Mouse (Mus musculus): ENCODE measurements around the gene 4921517D22Rik. TPM values are rescaled to one million over a fixed set of nuclear protein-coding genes. Genes with fewer than 3 reads are reported as not detected.

4921517D22Rik gene
- polyA plus RNA-seq, 1 experiment from 2014 or later, result not detected

GRCm38 (mm10) chr13:59674215-59674614 is 19.7 kb downstream of the 4921517D22Rik start:
- 6% methylated on average over 3 of the region's 3 CpGs for WGBS
- Histone ChIP-seq H3K4me3 (peak overlapping the region; percentile 71), H3K36me3 (no peaks in the 10 kb centered on the region), H3K4me1 (peaks cover 21% of the 10 kb centered on the region), H3K4me2 (peak overlapping the region; percentile 79), H3K9me3 (no peaks in the 10 kb centered on the region), H3K27me3 (no peaks in the 10 kb centered on the region), H3K9ac (peak overlapping the region; percentile 83), H3K27ac (0 out of 2 replicates have a peak overlapping the region, but pooled peaks have one; percentile 28)
- no peak for ATAC-seq (ENCODE audit: insufficient number of reproducible peaks, insufficient read depth, low FRiP score, low TSS enrichment, low read depth)

GRCm38 (mm10) chr13:59673597-59673996 is 20.3 kb downstream of the 4921517D22Rik start:
- no peak for ATAC-seq (ENCODE audit: insufficient number of reproducible peaks, insufficient read depth, low FRiP score, low TSS enrichment, low read depth)
- Histone ChIP-seq H3K9me3 (no peaks in the 10 kb centered on the region), H3K27me3 (no peaks in the 10 kb centered on the region), H3K36me3 (no peaks in the 10 kb centered on the region), H3K27ac (no peak overlapping the region), H3K9ac (no peak overlapping the region; the same call in 1 of the 2 replicates), H3K4me2 (peak overlapping the region; percentile 79), H3K4me3 (no peak overlapping the region), H3K4me1 (peaks cover 21% of the 10 kb centered on the region)
- WGBS, result 33% methylated on average over 7 of the region's 7 CpGs

- H3K9me3 ChIP-seq, result no peaks in the 10 kb centered on the region
- H3K4me1 ChIP-seq, result peaks cover 24% of the 10 kb centered on the region
- WGBS, result 48% methylated on average over 6 of the region's 6 CpGs
- H3K9ac ChIP-seq, result no peak overlapping the region
- no peak overlapping the region for H3K4me2 ChIP-seq
- no peak overlapping the region for H3K4me3 ChIP-seq
- no peaks in the 10 kb centered on the region for H3K27me3 ChIP-seq
- no peaks in the 10 kb centered on the region for H3K36me3 ChIP-seq
- H3K27ac ChIP-seq, result no peak overlapping the region
- no peak for ATAC-seq (ENCODE audit: insufficient number of reproducible peaks, insufficient read depth, low FRiP score, low TSS enrichment, low read depth)
These were observed 21.7 kb downstream of the 4921517D22Rik start for GRCm38 (mm10) chr13:59672248-59672647.

DNA sequence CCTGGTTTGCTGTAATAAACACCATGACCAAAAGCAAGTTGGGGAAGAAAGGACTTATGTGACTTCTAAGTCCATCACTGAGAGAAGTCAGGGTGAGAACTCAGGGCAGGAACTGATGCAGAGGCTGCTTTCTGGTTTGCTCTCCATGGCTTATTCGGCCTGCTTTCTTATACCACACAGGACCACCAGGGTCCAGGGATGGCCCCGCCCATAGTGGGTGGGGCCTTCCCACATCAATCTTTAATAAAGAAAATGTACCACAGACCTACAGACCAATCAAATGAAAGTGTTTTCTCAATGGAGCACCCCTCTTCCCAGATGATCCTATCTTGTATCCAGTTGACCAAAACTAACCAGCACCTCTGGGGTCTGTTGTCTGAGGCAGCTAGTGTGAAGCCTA is 22.4 kb downstream of the 4921517D22Rik start:
- no peak overlapping the region for H3K4me2 ChIP-seq
- H3K4me1 ChIP-seq, result peaks cover 24% of the 10 kb centered on the region
- no peaks in the 10 kb centered on the region for H3K27me3 ChIP-seq
- H3K9ac ChIP-seq, result no peak overlapping the region
- no peak overlapping the region for H3K4me3 ChIP-seq
- H3K36me3 ChIP-seq, result 0 out of 2 replicates have a peak, but pooled peaks cover 1% of the 10 kb centered on the region
- no peak for ATAC-seq (ENCODE audit: insufficient number of reproducible peaks, insufficient read depth, low FRiP score, low TSS enrichment, low read depth)
- WGBS, result 69% methylated on average over 2 of the region's 2 CpGs
- H3K27ac ChIP-seq, result no peak overlapping the region
- H3K9me3 ChIP-seq, result no peaks in the 10 kb centered on the region

- Histone ChIP-seq H3K36me3 (peaks cover 11% of the 10 kb centered on the region; the same call in 1 of the 2 replicates), H3K4me3 (no peak overlapping the region), H3K27me3 (no peaks in the 10 kb centered on the region), H3K9me3 (no peaks in the 10 kb centered on the region), H3K4me1 (peaks cover 24% of the 10 kb centered on the region), H3K4me2 (no peak overlapping the region), H3K27ac (no peak overlapping the region), H3K9ac (no peak overlapping the region)
- no peak for ATAC-seq (ENCODE audit: insufficient number of reproducible peaks, insufficient read depth, low FRiP score, low TSS enrichment, low read depth)
- 84% methylated on average over 10 of the region's 10 CpGs for WGBS
These were observed 24.0 kb downstream of the 4921517D22Rik start for GRCm38 (mm10) chr13:59669946-59670345.

DNA sequence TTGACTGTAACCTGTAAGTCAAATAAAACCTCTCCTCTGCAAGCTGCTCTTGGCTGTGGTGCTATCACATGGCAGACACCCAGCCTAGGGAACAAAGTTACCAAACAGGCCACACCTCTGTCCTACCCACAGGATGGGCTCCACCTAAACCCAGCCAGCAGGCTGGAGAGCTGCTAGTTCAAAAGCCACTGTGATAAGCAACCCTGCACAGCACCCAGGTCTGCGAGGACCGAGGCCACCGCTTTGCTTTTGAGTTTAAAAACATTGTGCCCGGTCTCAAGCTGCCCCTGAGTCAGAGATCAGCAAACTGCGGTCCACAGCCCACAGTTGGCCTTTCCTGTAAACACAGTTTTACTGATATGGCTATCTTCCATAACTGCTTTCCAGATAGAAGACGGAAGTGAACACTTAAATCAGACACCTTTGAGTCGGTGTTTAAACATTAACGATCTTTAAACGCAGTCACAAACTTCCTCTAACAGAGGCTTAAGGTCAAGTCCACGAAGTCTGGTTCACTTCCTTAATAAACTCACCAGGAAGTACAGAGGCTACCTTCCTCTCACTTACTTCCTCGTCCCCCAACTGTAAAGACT is 25.3 kb downstream of the 4921517D22Rik start:
- ATAC-seq (ENCODE audit: insufficient number of reproducible peaks, insufficient read depth, low FRiP score, low TSS enrichment, low read depth), result no peak
- 0 out of 2 replicates have a peak overlapping the region, but pooled peaks have one; percentile 5 for H3K27ac ChIP-seq
- H3K4me3 ChIP-seq, result no peak overlapping the region
- no peaks in the 10 kb centered on the region for H3K9me3 ChIP-seq
- no peak overlapping the region for H3K9ac ChIP-seq
- no peak overlapping the region for H3K4me2 ChIP-seq
- H3K27me3 ChIP-seq, result no peaks in the 10 kb centered on the region
- peaks cover 25% of the 10 kb centered on the region for H3K36me3 ChIP-seq
- H3K4me1 ChIP-seq, result peaks cover 18% of the 10 kb centered on the region
- 82% methylated on average over 11 of the region's 11 CpGs for WGBS

DNA sequence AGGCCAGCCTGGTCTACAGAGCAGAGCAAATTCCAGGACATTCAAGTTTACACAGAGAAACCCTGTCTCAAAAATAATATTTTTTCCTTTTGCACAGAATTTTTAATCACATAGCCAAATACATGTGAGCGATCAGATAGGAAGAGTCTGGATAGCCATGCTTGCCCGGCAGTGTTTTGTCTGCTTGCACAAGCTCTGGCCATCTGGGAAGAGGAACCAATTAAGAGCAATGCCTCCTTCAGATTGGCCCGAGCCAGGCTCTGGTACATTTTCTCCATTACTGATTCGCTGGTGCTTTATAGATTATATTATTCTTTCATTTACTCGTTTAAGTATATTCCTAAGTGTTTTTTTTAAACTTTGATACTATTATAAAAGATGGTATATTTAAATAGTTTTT is 26.1 kb downstream of the 4921517D22Rik start:
- Histone ChIP-seq H3K27me3 (no peaks in the 10 kb centered on the region), H3K36me3 (peaks cover 30% of the 10 kb centered on the region), H3K9ac (no peak overlapping the region), H3K27ac (no peak overlapping the region), H3K9me3 (no peaks in the 10 kb centered on the region), H3K4me1 (peaks cover 12% of the 10 kb centered on the region; the same call in 1 of the 2 replicates), H3K4me2 (no peak overlapping the region), H3K4me3 (no peak overlapping the region)
- WGBS, result 84% methylated on average over 5 of the region's 5 CpGs
- ATAC-seq (ENCODE audit: insufficient number of reproducible peaks, insufficient read depth, low FRiP score, low TSS enrichment, low read depth), result no peak

DNA sequence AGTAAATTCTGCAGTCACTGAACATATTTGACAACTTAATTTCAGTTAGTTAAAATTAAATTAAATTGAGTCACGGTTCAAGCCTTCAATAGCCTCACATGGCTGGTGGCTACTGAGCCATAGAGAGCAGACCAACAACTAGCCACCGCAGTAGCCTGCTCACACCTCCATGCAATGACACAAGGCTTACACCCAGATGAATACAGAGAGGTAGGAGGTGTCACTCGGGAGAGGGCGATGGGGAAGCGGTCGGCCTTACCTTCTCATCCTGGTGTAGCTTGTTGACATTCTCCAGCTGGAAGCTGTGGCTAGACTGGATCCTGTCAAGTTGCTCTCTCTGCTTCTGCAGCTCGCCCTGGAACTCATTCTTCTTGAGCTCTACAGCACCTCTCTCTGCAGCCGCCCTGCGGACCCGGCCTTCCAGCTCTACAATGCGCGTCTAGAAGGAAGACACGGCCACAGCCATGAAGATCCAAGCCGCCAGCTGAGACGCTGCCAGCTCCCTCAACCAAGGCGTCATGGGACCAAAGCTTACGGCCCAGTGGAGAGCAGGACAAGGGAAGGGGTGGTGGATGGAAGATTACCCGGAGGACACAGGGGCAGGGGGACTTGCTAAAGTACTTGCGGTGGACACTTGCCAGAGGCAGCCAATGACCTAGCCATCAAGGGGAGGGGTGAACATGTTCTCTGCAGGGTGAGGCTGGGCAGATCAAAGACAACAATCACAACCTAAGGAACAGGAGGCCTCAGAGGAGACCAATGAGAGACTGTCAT is 29.8 kb downstream of the 4921517D22Rik start:
- H3K4me3 ChIP-seq, result no peak overlapping the region
- WGBS, result 93% methylated on average over 19 of the region's 19 CpGs
- H3K4me1 ChIP-seq, result peaks cover 4% of the 10 kb centered on the region; the same call in 1 of the 2 replicates
- no peaks in the 10 kb centered on the region for H3K9me3 ChIP-seq
- H3K4me2 ChIP-seq, result no peak overlapping the region
- no peak overlapping the region for H3K27ac ChIP-seq
- no peak overlapping the region for H3K9ac ChIP-seq
- H3K36me3 ChIP-seq, result peaks cover 45% of the 10 kb centered on the region
- ATAC-seq (ENCODE audit: insufficient number of reproducible peaks, insufficient read depth, low FRiP score, low TSS enrichment, low read depth), result no peak
- H3K27me3 ChIP-seq, result no peaks in the 10 kb centered on the region

DNA sequence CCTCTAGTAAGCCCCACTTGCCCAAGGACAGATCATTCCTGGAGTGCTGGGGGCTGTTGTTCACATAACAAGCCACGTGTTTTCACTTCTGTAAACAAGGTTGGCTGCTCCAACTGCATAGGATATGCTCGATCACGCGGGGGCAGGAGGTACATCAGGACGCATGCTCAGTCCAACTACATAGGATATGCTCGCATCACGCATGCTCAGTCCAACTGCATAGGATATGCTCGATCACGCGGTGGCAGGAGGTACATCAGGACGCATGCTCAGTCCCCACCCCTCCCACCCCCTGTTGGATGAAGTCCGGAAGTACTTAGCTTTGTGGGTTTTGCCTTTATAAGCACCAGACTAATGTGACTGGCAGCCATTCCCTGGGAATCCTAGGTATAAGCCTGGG is 31.9 kb downstream of the 4921517D22Rik start:
- ATAC-seq (ENCODE audit: insufficient number of reproducible peaks, insufficient read depth, low FRiP score, low TSS enrichment, low read depth), result no peak
- Histone ChIP-seq H3K4me2 (no peak overlapping the region), H3K27ac (no peak overlapping the region), H3K4me1 (0 out of 2 replicates have a peak, but pooled peaks cover under 1% of the 10 kb centered on the region), H3K4me3 (no peak overlapping the region), H3K27me3 (no peaks in the 10 kb centered on the region), H3K9ac (no peak overlapping the region), H3K36me3 (peaks cover 55% of the 10 kb centered on the region), H3K9me3 (no peaks in the 10 kb centered on the region)
- WGBS, result 95% methylated on average over 12 of the region's 12 CpGs

- no peaks in the 10 kb centered on the region for H3K9me3 ChIP-seq
- H3K27ac ChIP-seq, result no peak overlapping the region
- peaks cover 52% of the 10 kb centered on the region for H3K36me3 ChIP-seq
- no peak overlapping the region for H3K4me3 ChIP-seq
- H3K27me3 ChIP-seq, result no peaks in the 10 kb centered on the region
- H3K9ac ChIP-seq, result no peak overlapping the region
- H3K4me2 ChIP-seq, result no peak overlapping the region
- 92% methylated on average over 8 of the region's 8 CpGs for WGBS
- H3K4me1 ChIP-seq, result peaks cover 6% of the 10 kb centered on the region
- ATAC-seq (ENCODE audit: insufficient number of reproducible peaks, insufficient read depth, low FRiP score, low TSS enrichment, low read depth), result no peak
These were observed 32.5 kb downstream of the 4921517D22Rik start for GRCm38 (mm10) chr13:59661387-59661786.

- no peak for ATAC-seq (ENCODE audit: insufficient number of reproducible peaks, insufficient read depth, low FRiP score, low TSS enrichment, low read depth)
- Histone ChIP-seq H3K9ac (no peak overlapping the region), H3K9me3 (no peaks in the 10 kb centered on the region), H3K27me3 (no peaks in the 10 kb centered on the region), H3K36me3 (peaks cover 48% of the 10 kb centered on the region), H3K27ac (no peak overlapping the region), H3K4me1 (peaks cover 6% of the 10 kb centered on the region), H3K4me2 (no peak overlapping the region), H3K4me3 (no peak overlapping the region)
- 96% methylated on average over 3 of the region's 3 CpGs for WGBS
These were observed 33.5 kb downstream of the 4921517D22Rik start for GRCm38 (mm10) chr13:59660371-59660770.

GRCm38 (mm10) chr13:59657781-59658180 is 36.1 kb downstream of the 4921517D22Rik start:
- 90% methylated on average over 5 of the region's 5 CpGs for WGBS
- H3K9ac ChIP-seq, result no peak overlapping the region
- H3K27ac ChIP-seq, result no peak overlapping the region
- peaks cover 17% of the 10 kb centered on the region for H3K4me1 ChIP-seq
- no peak overlapping the region for H3K4me2 ChIP-seq
- H3K4me3 ChIP-seq, result no peak overlapping the region
- ATAC-seq (ENCODE audit: insufficient number of reproducible peaks, insufficient read depth, low FRiP score, low TSS enrichment, low read depth), result no peak
- H3K36me3 ChIP-seq, result peaks cover 30% of the 10 kb centered on the region
- no peaks in the 10 kb centered on the region for H3K9me3 ChIP-seq
- H3K27me3 ChIP-seq, result no peaks in the 10 kb centered on the region
